Mouse (Mus musculus) 3T3-L1 (cell line): ENCODE data around the gene Btbd16.

Source experiments
- DNase-seq: peaks from one replicate; pipeline ENCODE4 v3.0.0-alpha.2; 2015; ENCODE audit warnings: low read depth, low spot score

Btbd16 gene

GRCm38 (mm10) chr7:130816243-130816642, 42.4 kb downstream of the Btbd16 start:
- no peak for DNase-seq

GRCm38 (mm10) chr7:130818813-130819212, 44.9 kb downstream of the Btbd16 start:
- DNase-seq = no peak

GRCm38 (mm10) chr7:130819624-130820023, 45.8 kb downstream of the Btbd16 start:
- DNase-seq = no peak

GRCm38 (mm10) chr7:130823992-130824391, 50.1 kb downstream of the Btbd16 start:
- DNase-seq = no peak

GRCm38 (mm10) chr7:130826343-130826742, 52.5 kb downstream of the Btbd16 start:
- DNase-seq = no peak

GRCm38 (mm10) chr7:130827431-130827830, 53.6 kb downstream of the Btbd16 start:
- DNase-seq = peak; percentile 72

GRCm38 (mm10) chr7:130827844-130828403, 54.1 kb downstream of the Btbd16 start:
- no peak for DNase-seq

GRCm38 (mm10) chr7:130828475-130828874, 54.6 kb downstream of the Btbd16 start:
- DNase-seq = no peak

GRCm38 (mm10) chr7:130831586-130831985, 57.7 kb downstream of the Btbd16 start:
- DNase-seq = no peak

- DNase-seq = peak; percentile 94
These were observed 60.4 kb downstream of the Btbd16 start for GRCm38 (mm10) chr7:130834299-130834698.

- peak; percentile 86 for DNase-seq
These were observed 61.3 kb downstream of the Btbd16 start for GRCm38 (mm10) chr7:130834958-130835861.

GRCm38 (mm10) chr7:130836066-130836465, 62.2 kb downstream of the Btbd16 start:
- no peak for DNase-seq

- DNase-seq = no peak
These were observed 64.2 kb downstream of the Btbd16 start for GRCm38 (mm10) chr7:130837941-130838657.

GRCm38 (mm10) chr7:130838658-130839025, 64.8 kb downstream of the Btbd16 start:
- DNase-seq = no peak

GRCm38 (mm10) chr7:130839380-130840100, 65.7 kb downstream of the Btbd16 start:
- DNase-seq = no peak

GRCm38 (mm10) chr7:130847164-130847718, 73.4 kb downstream of the Btbd16 start:
- DNase-seq = no peak

GRCm38 (mm10) chr7:130854684-130855292, 80.9 kb downstream of the Btbd16 start:
- no peak for DNase-seq

- peak; percentile 67 for DNase-seq
These were observed 81.8 kb downstream of the Btbd16 start for GRCm38 (mm10) chr7:130855681-130856080.

GRCm38 (mm10) chr7:130857973-130858372, 84.1 kb downstream of the Btbd16 start:
- DNase-seq = no peak

GRCm38 (mm10) chr7:130859926-130860325, 86.1 kb downstream of the Btbd16 start:
- no peak for DNase-seq

- DNase-seq = peak; percentile 17
These were observed 86.9 kb downstream of the Btbd16 start for GRCm38 (mm10) chr7:130860721-130861142.
